Mouse (Mus musculus) CH12.LX (cell line): ENCODE results near the gene Olfr698.

Source experiments
- BHLHE40 ChIP-seq: IDR thresholded peaks from 2 replicates; pipeline ENCODE4 v1.6.1; 2011; ENCODE audit warnings: mild to moderate bottlenecking, low read depth, low read length, improper control_type of control experiment
- CTCF ChIP-seq, 2 experiments: IDR thresholded peaks in 1 of 2; conservative IDR thresholded peaks in 1 of 2; 2 replicates each; pipeline ENCODE4 v1.5.1; 2011 to 2012; ENCODE audit warnings: low read depth in 2 of 2, low read length in 2 of 2, improper control_type of control experiment in 1 of 2, inconsistent platforms in 1 of 2, mild to moderate bottlenecking in 1 of 2, moderate library complexity in 1 of 2
- E2F4 ChIP-seq: IDR thresholded peaks from 2 replicates; pipeline ENCODE4 v1.6.1; 2011; ENCODE audit warnings: low read depth, low read length, improper control_type of control experiment; ENCODE audit not compliant: insufficient replicate concordance
- ETS1 ChIP-seq: conservative IDR thresholded peaks from 2 replicates; pipeline ENCODE4 v1.6.1; 2012; ENCODE audit warnings: low read depth, mild to moderate bottlenecking, inconsistent platforms, low read length, improper control_type of control experiment, moderate library complexity
- MYC ChIP-seq: IDR thresholded peaks from 2 replicates; pipeline ENCODE4 v1.6.1; 2011; ENCODE audit warnings: low read depth, mild to moderate bottlenecking, improper control_type of control experiment, low read length
- PAX5 ChIP-seq: IDR thresholded peaks from 2 replicates; pipeline ENCODE4 v1.6.1; 2012; ENCODE audit warnings: low read length, inconsistent platforms, mixed read lengths
- POLR2A ChIP-seq: IDR thresholded peaks from 2 replicates; pipeline ENCODE4 v1.6.1; 2011; ENCODE audit warnings: low read depth, mild to moderate bottlenecking, improper control_type of control experiment, low read length
- SIN3A ChIP-seq: IDR thresholded peaks from 2 replicates; pipeline ENCODE4 v1.6.1; 2012; ENCODE audit warnings: low read length, improper control_type of control experiment, inconsistent platforms
- SMC3 ChIP-seq: IDR thresholded peaks from 2 replicates; pipeline ENCODE4 v1.6.1; 2011; ENCODE audit warnings: low read depth, low read length, improper control_type of control experiment
- TBP ChIP-seq: conservative IDR thresholded peaks from 2 replicates; pipeline ENCODE4 v1.6.1; 2011; ENCODE audit warnings: low read depth, low read length, improper control_type of control experiment
- UBTF ChIP-seq: IDR thresholded peaks from 2 replicates; pipeline ENCODE4 v1.6.1; 2012; ENCODE audit warnings: low read depth, mild to moderate bottlenecking, inconsistent platforms, low read length, improper control_type of control experiment, moderate library complexity
- USF1 ChIP-seq: IDR thresholded peaks from 2 replicates; pipeline ENCODE4 v1.6.1; 2014; ENCODE audit warnings: low read depth, mild to moderate bottlenecking, inconsistent platforms, low read length, improper control_type of control experiment

DNA sequence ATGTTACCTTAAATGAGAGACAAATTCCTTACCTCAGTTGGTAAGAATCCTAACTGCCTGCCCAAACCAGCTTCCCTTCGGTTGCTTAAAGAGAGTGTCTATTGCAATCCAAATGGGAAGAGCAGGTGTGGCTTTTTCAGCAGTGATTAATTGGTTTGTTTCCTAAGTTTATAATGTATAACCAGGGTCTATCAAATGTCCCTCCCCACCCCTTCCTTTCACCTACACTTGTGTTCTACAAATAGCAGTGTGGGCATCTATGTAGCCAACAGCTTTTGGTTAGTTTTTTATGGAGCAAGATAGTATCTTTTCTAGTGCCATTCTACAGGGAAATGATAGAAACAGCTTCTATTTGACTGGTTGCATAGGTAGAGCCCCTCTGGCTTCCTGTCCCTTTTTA lies 12.9 kb downstream of the Olfr698 start, which contains the start of gene Olfr697:
- TF ChIP-seq POLR2A (no peak), SMC3 (no peak), TBP (no peak), ETS1 (no peak), CTCF (conservative IDR thresholded peaks at IDR 0.05 in 1 of 2, IDR thresholded peaks at IDR 0.05 in 1 of 2; ENCODE audit: low read depth in 2 of 2, low read length in 2 of 2) (no peak), USF1 (no peak), BHLHE40 (no peak), SIN3A (no peak), E2F4 (no peak), MYC (no peak), PAX5 (no peak), UBTF (no peak)
